Mouse (Mus musculus) erythroid progenitor cell, adult 5-6 weeks (primary cell): ENCODE data around the gene 2210407C18Rik. TPM values are rescaled to one million over a fixed set of nuclear protein-coding genes. Genes with fewer than 3 reads are reported as not detected.
A peak's percentile ranks its signal among the peaks of the same experiment; 100 is the strongest.

Experiments
- ATAC-seq: replicated peaks from 2 replicates; pipeline ENCODE4 v1.8.0; 2016; ENCODE audit warnings: moderate number of reproducible peaks, mild to moderate bottlenecking, moderate TSS enrichment, inconsistent platforms; ENCODE audit not compliant: poor library complexity, low FRiP score, severe bottlenecking
- total RNA-seq, 2 experiments: library from RNA; stranded (forward) in 1 of 2; stranded (reverse) in 1 of 2; fragments of 150-400 nt in 1 of 2; fragments of 186-747, 209-891 nt in 1 of 2; gene quantifications; 2 replicates each; pipeline versions ENCODE4 v1.2.3 to v1.2.4; 2015 to 2017; ENCODE audit warnings: low replicate concordance in 2 of 2

Gene 2210407C18Rik
- total RNA-seq (2015; ENCODE audit: low replicate concordance), result not detected in 2 replicates
- total RNA-seq (2017; ENCODE audit: low replicate concordance), result not detected in 2 replicates

DNA sequence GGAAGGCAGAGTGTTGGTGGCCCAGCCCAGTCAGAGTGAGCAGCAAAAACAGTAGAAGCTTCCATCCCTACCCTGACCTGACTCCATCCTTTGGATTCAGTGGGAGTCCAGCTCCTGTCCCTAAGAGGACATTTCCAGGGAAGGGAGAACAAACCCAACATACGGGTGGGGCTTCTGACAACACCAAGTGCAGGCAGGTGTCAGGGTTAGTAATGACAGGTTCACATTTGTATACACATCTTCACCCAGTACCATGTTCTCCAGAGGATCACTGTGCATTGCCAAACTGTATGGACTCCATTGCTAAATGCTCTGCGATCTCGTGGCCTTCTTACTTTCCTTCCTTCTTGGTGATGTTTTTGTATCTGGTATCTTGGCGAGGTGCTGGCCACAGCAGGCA, at the start of gene 2210407C18Rik:
2210407C18Rik (minus strand) TSS at position 101 of the 400 bp plus-strand sequence.
- no peak for ATAC-seq

DNA sequence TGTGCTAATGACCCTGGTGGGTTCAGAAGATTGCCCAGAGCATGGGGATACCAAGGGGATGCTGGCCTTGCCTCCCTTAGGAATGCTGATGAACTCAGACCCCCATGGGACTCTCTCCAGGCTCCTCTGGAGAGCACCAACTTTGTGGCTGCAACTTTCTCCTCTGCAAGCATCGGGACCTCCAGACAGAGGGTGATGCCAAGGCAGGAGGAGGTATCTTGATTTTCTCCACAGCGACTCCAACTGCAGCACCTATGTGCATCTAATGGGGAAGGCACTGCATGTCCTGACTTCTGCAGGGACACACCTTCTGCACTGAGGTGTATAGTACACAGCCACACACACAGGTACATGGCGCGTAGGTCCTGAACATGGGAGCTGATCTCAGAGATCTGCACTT, 42.7 kb upstream of the 2210407C18Rik start, which contains the start of gene Olfr322:
Olfr322 (plus strand) TSS at position 187 of the 400 bp plus-strand sequence.
- ATAC-seq, result no peak

DNA sequence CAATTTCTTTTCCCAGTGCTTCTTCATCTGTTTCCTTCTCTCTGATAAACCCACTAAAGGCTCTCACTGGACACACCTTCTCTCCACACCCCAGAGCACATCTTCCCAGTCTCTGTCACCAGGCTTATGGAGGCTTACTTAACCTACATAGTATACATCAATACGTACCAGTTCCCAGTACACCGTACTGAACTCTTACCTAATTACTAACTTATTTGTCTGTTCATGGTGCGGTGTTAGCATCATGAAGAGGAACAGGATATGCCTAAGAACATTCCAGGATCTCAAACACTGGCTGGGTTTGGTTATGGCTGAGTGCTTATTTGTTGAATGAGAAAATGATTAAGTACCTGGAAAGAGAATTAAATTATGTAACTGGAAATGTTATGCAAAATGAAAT, 39.3 kb upstream of the 2210407C18Rik start:
- ATAC-seq, result no peak

DNA sequence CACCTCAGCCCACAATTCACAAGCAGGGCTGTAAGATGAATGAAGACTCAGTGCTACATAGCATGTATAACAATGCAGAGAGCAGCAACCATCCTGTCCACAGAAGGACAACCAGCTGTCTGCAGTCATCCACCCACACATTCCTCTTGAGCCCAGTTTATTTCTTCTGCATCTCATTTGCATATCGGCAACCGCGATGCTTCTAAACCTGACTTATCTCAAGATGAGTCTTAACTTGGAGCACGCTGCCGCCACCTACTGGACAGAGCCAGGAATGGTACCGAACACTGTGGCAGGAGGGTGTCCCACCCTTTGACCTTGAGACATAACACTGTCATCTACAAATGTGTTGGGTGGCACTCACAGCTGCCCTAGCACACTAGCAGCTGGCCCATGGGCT, 27.5 kb upstream of the 2210407C18Rik start:
- ATAC-seq, result peak; percentile 57

DNA sequence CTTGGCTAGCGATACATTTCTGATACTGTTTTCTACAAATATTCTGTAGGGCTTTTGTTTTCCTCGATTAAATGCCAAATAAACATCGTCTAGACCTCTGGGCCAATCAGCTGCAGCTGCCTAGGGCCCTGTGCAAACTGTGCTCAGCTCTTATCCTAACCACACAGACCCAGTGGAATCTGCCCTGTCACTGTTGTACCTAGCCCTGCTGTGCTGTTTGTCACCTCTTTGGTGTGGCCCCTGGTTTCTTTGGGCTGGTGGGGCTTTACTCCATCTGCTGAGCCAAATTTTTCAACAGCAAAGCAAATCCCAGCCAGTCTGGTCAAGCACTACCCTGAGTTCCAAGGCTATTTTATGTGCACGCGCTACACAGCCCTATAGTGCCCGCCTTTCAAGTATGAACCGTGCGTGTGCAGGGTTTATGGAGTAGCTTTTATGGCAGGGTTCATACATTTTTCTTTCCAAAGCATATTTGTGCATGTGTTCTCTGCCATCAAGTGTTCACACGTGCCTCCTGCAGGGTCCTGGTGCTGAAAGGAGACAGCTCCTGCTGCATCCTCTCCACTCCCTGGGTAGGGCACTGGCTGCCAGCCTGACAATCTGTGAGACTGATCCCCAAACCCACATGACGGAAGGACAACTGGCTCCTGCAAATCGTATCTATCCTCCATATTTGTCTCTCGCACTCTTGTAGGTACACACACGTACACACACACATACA, 25.9 kb upstream of the 2210407C18Rik start:
- ATAC-seq, result peak; percentile 83

DNA sequence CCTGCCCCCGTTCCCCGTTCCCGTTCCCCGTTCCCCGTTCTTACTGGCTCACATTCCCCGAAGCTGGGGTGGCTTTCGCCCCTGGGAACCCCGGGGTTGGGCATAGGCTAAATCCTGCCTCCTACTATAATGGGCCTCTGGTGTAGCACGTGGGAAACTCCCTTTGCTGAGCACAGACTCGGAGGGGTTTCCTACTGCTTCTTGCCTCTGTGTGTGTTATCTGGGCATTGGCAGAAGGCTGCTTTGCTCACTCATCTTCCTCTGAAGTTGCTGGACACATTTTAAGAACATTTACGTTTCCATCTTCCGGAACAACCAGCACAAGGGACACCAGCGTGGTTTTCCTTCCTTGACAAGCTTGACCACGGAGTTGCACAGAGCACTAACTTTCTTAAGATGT, 25.2 kb upstream of the 2210407C18Rik start:
- peak; percentile 53 for ATAC-seq

DNA sequence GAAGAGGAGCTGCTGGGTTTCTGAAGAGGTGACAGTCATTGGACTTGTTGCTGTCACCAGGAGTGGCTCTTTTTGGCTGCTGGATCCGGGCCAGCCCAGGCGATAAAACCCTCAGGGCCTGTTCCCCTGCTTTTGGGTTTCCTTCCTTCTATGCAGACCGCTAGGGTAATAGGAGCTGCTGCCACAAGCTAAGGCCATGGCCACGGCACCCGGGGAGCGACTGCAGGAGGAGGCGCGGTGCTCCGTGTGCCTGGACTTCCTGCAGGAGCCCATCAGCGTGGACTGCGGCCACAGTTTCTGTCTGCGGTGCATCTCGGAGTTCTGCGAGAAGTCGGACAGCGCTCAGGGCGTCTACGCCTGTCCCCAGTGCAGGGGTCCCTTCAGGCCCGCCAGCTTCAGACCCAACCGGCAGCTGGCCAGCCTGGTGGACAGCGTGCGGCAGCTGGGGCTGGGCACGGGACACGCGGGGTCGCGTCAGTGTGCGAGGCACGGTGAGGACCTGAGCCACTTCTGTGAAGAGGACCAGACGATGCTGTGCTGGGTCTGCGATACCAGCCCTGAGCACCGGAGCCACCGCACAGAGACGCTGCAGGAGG, 24.5 kb upstream of the 2210407C18Rik start, which contains the start of gene Trim58:
Trim58 (plus strand) TSS at position 194 of the 596 bp plus-strand sequence.
- peak; percentile 48 for ATAC-seq

DNA sequence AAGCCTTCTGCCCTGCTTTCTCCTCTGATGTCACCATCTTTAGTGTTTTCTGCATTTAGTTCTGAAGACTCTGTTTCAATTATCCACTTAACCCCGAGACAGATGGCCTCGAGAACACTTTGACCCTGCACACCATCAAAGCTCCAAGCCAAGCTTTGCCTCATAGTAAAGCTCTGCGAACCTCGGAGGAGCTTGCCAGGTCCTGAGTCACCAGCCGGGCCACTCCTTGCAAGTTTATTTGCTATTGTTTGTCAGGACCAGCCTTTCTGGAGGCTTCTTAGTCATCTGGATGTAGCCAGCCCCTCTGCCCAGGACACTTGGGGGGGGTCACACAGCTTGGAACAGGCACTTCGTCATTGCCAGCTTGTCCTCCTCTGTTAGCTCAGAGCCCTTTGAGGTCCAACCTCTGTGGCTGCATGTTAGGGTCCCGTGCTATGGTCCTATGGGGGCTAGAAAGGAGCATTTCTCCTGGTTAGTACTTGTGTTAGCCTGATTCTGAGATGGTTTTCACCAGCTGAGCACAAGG, 22.4 kb upstream of the 2210407C18Rik start:
- ATAC-seq, result no peak

DNA sequence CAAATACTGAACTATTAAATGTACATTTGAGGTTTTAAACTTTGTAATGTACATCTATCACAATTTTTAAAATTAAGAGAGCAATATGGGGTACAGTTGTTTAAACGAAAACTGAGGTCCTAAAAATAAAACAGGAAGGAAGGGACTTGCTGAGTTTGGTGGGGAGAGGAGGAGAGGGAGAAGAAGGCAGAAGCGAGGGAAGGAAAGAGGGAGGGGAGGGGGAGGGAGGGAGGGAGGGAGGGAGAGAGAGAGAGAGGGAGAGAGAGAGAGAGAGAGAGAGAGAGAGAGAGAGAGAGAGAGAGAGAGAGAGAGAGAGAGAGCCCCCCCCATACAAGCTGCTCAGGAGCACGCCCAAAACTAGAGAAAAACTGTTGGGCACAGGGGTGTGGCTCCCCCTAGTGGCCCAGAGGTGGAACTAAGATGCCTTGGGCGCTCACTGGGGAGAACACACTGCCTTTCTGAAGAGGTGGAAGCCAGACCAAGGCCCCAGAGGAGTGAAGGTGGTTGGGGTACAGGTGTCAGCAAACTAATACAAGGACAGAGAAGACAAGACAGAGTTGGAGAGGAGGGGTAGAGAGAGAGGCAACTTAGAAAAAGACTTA, 20.6 kb upstream of the 2210407C18Rik start:
- peak; percentile 67 for ATAC-seq

DNA sequence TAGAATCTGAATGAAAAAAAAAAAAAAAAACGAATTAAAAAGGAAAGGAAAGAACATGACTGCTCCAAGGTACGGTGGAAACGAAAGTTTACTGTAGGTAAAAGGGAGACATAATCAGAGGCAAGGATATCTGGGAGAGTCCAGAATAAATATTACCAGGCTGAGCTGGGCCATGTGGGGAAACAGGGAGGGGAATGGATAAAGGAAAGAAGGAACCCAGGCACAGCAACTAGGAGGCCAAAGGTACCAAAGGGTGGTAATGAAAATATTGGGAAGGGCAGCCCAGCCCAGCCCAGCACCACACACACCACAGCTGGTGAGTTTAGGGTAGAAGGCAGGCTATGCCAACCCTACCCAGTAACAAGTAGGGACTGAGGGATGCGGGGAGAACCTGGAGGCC, 19.0 kb upstream of the 2210407C18Rik start:
- ATAC-seq, result no peak

DNA sequence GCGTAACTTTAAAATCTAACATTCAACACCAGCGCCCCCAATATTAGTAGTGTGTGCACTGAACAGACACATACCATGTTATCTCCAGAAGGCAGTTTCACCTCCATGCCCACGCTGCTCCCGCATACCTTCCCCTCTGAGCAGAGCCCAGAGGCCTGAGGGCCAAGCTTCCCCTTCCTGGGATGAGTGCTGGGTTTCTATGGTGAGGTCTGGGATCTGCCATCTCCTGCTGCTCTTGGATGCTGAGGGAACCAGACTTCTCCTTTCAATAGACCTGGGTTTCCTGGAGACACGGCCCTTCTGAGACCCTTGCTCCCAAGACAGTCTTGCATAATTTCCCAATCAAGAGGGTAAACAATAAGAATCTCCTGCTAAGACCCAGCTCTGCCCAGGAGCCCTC, 14.5 kb upstream of the 2210407C18Rik start, which contains the start of gene Olfr323:
Olfr323 (minus strand) TSS at position 101 of the 400 bp plus-strand sequence.
- no peak for ATAC-seq

DNA sequence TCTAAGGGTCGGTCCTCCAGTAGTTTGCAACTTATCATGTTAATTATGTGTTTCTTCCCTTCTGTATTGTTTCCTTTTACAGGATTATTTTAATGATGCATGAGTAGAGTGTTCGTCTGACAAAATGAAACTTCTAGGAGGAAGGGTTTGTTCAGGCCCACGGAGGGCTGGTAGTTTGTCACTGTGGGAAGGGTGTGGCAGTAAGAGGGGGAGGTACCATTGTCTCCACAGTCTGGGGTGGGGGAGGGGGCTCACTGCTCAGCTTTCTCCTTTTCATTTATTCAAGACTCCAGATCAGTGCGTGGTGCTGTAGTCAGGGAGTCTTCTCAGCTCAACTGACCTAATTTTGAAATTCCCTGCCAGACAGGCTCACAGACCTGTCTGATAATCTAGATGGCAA, 10.3 kb upstream of the 2210407C18Rik start:
- no peak for ATAC-seq

DNA sequence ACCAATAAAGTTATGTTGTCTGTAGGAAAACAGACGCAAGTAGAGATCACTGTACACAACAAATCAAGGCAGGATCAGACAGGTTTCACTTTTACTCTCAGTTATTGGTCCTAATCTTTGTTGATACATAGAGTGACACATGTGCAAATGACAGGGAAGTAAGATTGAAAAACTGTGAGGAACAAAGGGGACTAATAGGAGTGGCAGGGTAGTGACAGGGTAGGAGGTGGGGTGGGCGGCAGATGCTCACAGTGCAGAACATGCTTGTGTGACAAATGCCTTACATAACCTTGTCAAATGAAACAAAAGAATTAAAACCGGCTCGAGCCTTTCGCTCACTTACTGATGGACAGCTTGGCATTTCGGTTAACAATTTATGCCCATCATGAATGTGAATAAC, 2.9 kb upstream of the 2210407C18Rik start:
- ATAC-seq, result no peak

DNA sequence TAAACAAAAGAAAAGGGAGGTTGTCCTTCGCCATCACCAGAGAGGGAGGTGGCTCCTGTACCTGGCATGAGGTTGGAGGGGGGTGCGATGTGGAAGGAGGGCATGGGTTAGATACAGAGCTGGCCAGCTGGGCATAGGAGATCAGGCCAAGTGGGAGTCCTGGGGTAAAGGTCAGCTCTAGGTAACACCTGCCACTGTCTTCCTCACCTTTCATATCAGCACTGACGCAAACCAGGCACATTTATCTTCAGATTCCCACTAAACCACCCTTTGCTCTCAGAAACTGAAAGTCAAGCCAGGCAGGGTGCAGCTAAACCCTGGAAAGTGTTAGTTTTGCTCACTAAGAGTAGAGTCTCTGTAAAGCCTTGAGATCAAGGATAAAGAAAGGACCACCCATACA, 2.5 kb upstream of the 2210407C18Rik start:
- ATAC-seq, result no peak

DNA sequence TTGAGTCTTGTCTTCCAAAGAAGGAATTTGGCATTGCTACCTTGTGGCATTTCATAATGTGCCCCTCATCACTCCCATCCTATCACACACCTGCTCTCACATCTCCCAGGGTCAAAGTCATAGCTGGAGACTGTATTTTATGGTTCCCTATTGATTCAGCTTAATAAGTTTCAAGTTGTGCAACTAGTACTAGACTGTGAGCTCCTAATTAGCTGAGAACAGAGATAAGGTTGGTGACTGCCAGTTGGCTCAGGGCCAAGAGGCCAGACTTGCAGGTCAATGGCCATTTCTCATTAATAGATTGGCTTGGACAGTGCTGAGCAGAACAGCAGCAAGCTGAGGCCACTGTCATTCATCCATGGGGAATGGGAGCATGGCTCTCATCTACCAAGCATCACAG, 1.3 kb downstream of the 2210407C18Rik start:
- ATAC-seq, result no peak

DNA sequence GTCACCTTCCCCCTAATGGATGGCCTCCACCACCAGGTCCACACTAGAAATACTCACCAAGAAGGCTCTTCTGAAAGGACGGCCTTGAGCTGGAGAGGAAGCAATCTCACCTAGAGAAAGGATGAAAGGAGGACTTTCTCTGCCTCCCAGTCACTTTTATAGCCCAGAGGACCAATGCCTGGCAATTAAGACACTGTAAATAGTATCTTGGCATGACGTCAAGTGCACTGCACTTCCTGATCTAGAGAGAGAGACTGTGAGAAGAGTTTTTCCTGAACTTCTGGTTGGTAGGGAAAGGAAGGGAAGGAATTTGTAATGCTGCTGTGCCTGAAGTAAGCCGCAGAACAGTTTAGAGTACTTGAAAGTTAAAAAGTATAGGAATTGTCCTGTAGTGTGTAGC, 2.5 kb downstream of the 2210407C18Rik start:
- no peak for ATAC-seq

DNA sequence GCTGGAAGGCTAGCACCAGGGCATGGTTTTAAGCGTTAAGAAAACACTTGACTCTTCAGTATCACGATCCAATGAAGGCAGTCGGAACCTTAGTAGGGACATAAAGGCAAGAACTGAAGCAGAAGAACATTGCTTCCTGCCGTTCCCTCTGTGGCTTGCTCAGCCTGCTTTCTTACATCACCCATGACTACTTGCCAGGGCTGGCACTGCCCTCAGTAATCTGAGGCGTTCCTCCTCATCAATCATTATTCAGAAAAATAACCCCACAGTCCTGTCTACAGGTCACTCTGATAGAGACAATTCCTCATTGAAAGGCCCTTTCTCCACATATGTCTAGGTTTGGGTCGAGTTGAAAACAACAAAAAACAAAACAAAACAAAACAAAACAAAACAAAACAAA, 8.8 kb downstream of the 2210407C18Rik start:
- ATAC-seq, result no peak

DNA sequence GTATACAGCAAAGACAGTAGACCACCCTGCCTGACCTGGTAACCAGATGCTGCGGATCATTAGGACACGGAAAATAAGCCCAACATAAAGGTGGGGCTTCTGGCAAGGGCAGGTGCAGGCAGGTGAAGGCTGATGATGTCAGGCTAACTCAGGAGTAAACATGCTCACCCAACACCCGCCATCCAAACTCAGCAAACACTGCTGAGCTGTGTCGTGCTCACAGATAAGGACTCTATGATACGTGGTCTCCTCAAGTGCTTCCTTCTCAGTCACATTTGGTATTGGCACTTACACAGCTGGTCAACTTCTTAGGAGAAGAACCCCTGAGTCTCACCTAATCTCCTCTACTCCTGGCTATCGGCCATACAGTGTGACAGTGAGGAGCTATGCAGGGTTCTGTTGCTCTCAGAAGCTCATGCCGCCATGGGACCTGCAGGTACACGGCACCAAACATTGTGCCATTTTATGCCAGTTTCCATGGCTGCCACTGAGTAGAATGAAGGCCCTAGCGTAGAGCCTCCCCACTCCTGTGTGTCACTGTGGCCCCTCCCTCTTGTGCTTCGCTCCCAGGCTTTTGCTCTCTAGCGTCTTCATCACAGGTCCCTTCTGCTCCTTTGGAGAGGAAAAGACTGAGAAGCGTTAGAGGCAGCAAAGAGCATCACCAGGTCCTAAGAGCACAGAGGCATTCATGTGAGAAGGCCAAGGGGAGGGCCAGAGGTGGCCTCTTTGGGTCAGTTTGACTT, 9.5 kb downstream of the 2210407C18Rik start:
- ATAC-seq, result 0 out of 2 replicates have a peak, but pooled peaks have one; percentile 38

DNA sequence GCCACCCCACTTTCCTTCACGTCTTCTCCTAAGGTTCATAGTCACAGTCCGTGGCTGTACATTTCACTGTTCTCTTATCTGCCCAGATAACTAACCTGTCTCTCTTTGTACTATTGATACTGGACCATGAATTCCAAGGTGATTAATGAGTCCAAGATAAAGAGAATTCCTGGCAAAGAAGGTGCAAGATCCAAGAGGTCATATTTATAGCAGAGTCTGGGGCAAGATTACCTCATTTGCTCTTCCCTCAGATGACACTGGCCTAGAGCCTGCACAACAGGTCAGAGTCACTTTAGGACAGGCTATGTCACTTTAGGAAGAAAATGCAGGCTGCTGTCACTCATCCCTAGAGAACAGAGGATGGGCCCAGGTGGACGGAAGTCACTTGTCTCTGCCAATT, 10.6 kb downstream of the 2210407C18Rik start:
- ATAC-seq, result no peak

DNA sequence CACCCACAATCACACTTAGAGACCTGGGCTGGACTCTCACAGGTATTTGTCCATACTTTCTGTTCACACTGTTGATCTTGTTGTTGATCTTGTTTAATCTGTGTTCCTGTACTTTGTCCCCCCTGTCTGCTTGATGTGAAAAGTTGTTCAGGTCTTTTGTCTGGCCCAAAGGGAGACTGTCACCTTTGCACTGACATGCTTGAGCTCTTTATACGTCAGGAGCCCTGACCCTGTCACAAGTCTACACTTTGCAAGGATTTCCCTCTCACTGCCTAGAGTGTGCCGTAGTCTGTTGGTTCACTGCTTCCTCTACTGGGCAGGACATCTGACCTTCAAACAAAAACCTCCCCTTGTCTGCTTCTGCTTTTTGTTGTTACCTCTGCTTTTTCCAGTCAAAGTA, 11.2 kb downstream of the 2210407C18Rik start:
- no peak for ATAC-seq
